Mouse (Mus musculus): ENCODE measurements around the gene Cdh23. TPM values are rescaled to one million over a fixed set of nuclear protein-coding genes. Genes with fewer than 3 reads are reported as not detected.

The Cdh23 gene
- polyA plus RNA-seq, 1 experiment: 0.19 TPM

DNA sequence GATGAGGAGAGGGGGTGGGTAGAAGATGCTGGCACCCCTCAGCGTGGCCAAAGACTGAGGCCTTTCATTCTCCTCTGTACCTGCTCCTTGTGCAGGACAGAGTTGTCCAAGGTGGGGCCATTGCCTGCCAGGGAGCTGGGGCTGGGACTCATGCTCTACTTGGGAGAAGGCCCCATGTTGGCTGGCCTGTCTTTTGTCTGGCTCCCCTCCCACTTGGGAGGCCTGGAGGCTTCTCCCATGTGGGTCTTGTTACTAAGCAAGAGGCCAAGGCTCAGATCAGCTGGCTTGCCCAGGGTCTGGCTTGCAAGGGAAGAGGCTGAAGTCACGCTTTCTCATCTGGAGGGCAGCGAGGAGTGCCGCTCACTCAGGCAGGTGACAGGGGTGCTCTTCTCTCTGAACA, 338.8 kb downstream of the Cdh23 start:
- Histone ChIP-seq H3K36me3 (ENCODE audit: control insufficient read depth, insufficient read depth) (no peaks in the 10 kb centered on the region), H3ac (ENCODE audit: control insufficient read depth, insufficient read length, low read depth) (no peak overlapping the region), H3K4me3 (ENCODE audit: insufficient read depth, poor library complexity, severe bottlenecking) (no peak overlapping the region), H3K79me3 (ENCODE audit: low read depth) (no peaks in the 10 kb centered on the region), H3K79me2 (ENCODE audit: control insufficient read depth, insufficient read depth) (no peaks in the 10 kb centered on the region), H3K27me3 (ENCODE audit: control insufficient read depth, insufficient read depth, insufficient read length) (no peaks in the 10 kb centered on the region)
- no peak for TF ChIP-seq FOSL1 (IDR thresholded peaks at IDR 0.05; ENCODE audit: insufficient read depth, low read length, poor library complexity, severe bottlenecking)
- no peak for TF ChIP-seq CEBPB (IDR thresholded peaks at IDR 0.05; ENCODE audit: low read depth)
- TF ChIP-seq MAX (IDR thresholded peaks at IDR 0.05): no peak
- TF ChIP-seq MYOG (IDR thresholded peaks at IDR 0.05; ENCODE audit: control insufficient read depth, extremely low read depth, insufficient read length): no peak
- TF ChIP-seq USF1 (IDR thresholded peaks at IDR 0.05; ENCODE audit: low read depth): no peak
- no peak for TF ChIP-seq CTCF (IDR thresholded peaks at IDR 0.05; ENCODE audit: control insufficient read depth, insufficient read depth, insufficient read length)
- no peak for TF ChIP-seq MYOD1 (IDR thresholded peaks at IDR 0.05; ENCODE audit: control insufficient read depth, insufficient read length, low read depth)

DNA sequence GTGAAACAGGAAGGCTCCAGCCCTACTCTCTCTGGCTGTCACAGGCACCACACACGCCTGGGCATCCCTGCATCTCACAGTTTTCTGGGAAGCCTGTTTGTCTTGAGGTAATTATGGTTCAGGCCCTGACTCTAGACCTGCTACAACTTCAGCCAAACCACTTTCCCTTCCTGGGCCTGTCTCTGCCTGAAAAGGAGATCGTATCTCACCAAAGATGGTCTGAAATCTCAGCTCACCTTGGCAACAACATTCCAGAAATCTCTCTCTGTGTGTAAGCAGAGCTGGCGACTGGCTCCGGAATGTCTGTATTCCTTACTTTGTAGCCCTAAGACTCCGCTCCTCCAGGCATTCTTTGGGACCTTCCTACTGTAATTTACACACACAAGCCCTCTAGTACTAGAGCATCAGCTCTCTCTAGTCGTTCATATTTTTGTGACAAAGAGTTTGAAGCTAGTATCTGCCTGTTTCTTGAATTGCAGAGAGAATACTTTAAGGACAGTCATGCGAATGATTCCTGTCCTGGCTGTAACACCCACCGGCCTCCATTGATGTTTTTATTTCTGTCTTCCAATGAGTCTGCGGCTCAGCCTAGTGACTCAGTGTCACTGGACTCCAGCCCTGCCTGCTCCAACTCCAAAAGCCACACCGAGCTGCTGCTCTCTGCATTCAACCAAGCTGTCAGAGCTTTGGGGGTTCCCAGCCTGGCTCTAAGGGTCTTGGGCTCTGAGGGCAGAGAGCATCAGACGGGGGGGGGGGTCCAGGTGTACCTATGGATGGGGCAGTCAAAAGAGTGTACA, 341.2 kb downstream of the Cdh23 start:
- TF ChIP-seq CTCF (IDR thresholded peaks at IDR 0.05; ENCODE audit: control insufficient read depth, insufficient read depth, insufficient read length) (no peak), FOSL1 (IDR thresholded peaks at IDR 0.05; ENCODE audit: insufficient read depth, low read length, poor library complexity, severe bottlenecking) (peak; percentile 23), CEBPB (IDR thresholded peaks at IDR 0.05; ENCODE audit: low read depth) (no peak)
- Histone ChIP-seq H3K27me3 (ENCODE audit: control insufficient read depth, insufficient read depth, insufficient read length) (no peaks in the 10 kb centered on the region), H3K79me2 (ENCODE audit: control insufficient read depth, insufficient read depth) (no peaks in the 10 kb centered on the region), H3K36me3 (ENCODE audit: control insufficient read depth, insufficient read depth) (no peaks in the 10 kb centered on the region), H3K79me3 (ENCODE audit: low read depth) (no peaks in the 10 kb centered on the region), H3ac (ENCODE audit: control insufficient read depth, insufficient read length, low read depth) (no peak overlapping the region), H3K4me3 (ENCODE audit: insufficient read depth, poor library complexity, severe bottlenecking) (no peak overlapping the region)

DNA sequence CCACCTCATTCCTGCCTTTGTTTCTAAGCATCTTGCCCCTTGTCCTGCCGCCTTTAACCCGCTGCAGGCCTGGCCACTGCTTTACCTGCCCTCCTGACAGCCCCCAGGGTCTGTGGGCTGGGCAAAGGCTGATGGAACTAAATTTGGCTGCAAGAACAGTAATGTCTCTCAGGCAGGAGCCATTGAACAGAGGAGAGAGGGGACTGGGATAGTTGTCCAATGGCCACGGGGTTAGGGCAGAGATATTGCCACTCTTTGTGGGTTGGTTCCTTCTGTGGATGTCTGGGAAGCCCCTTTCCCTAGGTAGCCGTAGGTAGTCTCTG, 342.3 kb downstream of the Cdh23 start:
- no peak overlapping the region for H3K4me3 ChIP-seq (ENCODE audit: insufficient read depth, poor library complexity, severe bottlenecking)
- no peak for TF ChIP-seq CEBPB (IDR thresholded peaks at IDR 0.05; ENCODE audit: low read depth)
- TF ChIP-seq USF1 (IDR thresholded peaks at IDR 0.05; ENCODE audit: low read depth): no peak
- TF ChIP-seq MAX (IDR thresholded peaks at IDR 0.05): no peak
- no peaks in the 10 kb centered on the region for H3K36me3 ChIP-seq (ENCODE audit: control insufficient read depth, insufficient read depth)
- no peaks in the 10 kb centered on the region for H3K79me2 ChIP-seq (ENCODE audit: control insufficient read depth, insufficient read depth)
- no peak overlapping the region for H3ac ChIP-seq (ENCODE audit: control insufficient read depth, insufficient read length, low read depth)
- no peaks in the 10 kb centered on the region for H3K27me3 ChIP-seq (ENCODE audit: control insufficient read depth, insufficient read depth, insufficient read length)
- H3K79me3 ChIP-seq (ENCODE audit: low read depth): no peaks in the 10 kb centered on the region

DNA sequence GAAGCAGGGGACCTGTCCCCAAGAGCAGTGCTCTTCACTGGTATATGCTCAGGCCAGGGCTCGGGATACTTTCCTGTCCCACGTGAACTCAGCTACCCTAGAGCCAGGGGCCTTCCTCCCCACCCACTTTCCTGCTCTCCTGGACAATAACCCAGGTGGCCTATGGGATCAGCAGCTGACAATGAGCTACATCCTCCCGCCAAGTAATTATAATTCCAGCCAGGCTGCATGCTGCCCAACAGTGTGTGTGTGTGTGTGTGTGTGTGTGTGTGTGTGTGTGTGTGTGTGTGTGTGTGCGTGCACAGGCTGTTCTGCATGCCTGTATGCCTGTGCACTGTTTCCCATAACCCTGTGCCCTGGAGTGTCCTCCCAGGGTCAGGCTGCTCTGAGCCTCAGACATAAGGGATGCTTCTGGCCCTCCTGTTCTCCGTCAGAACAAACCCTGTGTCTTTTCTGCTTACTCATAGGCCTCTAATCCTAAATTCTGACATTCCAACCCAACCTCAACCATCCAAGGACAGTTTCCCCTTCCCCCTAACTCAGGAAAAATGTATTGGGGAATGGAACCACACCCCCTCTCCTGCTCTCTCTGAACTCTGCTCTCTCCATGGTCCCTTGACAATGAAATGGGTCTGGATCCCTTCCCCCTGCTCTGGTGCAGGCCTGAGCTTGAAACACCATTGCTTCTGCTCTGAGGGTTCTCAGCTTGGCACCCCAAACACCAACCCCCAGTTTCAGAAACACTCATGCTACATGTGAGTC, 342.9 kb downstream of the Cdh23 start:
- no peaks in the 10 kb centered on the region for H3K36me3 ChIP-seq (ENCODE audit: control insufficient read depth, insufficient read depth)
- TF ChIP-seq USF1 (IDR thresholded peaks at IDR 0.05; ENCODE audit: low read depth): no peak
- no peak for TF ChIP-seq MYOG (IDR thresholded peaks at IDR 0.05; ENCODE audit: control insufficient read depth, extremely low read depth, insufficient read length)
- no peak for TF ChIP-seq CTCF (IDR thresholded peaks at IDR 0.05; ENCODE audit: control insufficient read depth, insufficient read depth, insufficient read length)
- TF ChIP-seq CEBPB (IDR thresholded peaks at IDR 0.05; ENCODE audit: low read depth): no peak
- TF ChIP-seq FOSL1 (IDR thresholded peaks at IDR 0.05; ENCODE audit: insufficient read depth, low read length, poor library complexity, severe bottlenecking): no peak
- TF ChIP-seq MYOD1 (IDR thresholded peaks at IDR 0.05; ENCODE audit: control insufficient read depth, insufficient read length, low read depth): no peak
- no peak for TF ChIP-seq MAX (IDR thresholded peaks at IDR 0.05)
- H3K79me2 ChIP-seq (ENCODE audit: control insufficient read depth, insufficient read depth): no peaks in the 10 kb centered on the region
- H3K4me3 ChIP-seq (ENCODE audit: insufficient read depth, poor library complexity, severe bottlenecking): no peak overlapping the region
- H3ac ChIP-seq (ENCODE audit: control insufficient read depth, insufficient read length, low read depth): no peak overlapping the region
- H3K79me3 ChIP-seq (ENCODE audit: low read depth): no peaks in the 10 kb centered on the region
- H3K27me3 ChIP-seq (ENCODE audit: control insufficient read depth, insufficient read depth, insufficient read length): no peaks in the 10 kb centered on the region

DNA sequence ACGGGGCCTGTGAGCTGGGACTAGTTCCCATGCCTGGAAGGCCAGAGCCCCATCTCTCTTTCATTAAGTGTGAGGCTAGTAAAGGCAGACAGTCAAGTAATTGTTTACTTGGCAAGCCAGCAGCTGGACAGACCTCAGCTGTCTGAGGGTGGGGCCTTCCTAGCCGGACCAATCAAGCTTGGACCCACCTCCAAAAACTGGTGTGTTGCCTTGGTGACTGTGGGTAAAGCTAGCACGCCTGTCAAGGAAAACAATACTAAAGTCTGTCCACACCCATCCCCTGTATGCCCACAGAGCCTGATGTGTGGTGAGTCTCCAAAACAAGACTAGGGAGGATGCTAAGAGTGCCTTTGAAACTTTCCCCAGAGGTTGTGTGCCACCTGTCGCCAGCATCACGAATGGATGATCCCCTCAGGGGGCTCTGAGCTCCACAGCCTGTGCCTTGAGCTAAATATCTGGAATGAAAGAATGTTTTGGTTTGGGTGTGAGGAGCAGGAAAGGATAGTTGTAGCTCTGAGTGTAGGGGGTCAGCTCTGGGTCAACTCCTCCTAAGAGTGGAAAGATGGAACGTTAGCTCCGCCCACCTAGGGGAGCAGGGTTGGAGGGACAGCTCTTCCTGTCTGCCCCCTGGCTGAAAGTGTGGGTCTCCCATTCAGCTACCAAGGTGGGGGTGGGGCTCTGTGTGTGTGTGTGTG, 344.4 kb downstream of the Cdh23 start:
- H3ac ChIP-seq (ENCODE audit: control insufficient read depth, insufficient read length, low read depth): no peak overlapping the region
- no peaks in the 10 kb centered on the region for H3K79me3 ChIP-seq (ENCODE audit: low read depth)
- no peaks in the 10 kb centered on the region for H3K27me3 ChIP-seq (ENCODE audit: control insufficient read depth, insufficient read depth, insufficient read length)
- no peaks in the 10 kb centered on the region for H3K36me3 ChIP-seq (ENCODE audit: control insufficient read depth, insufficient read depth)
- TF ChIP-seq CEBPB (IDR thresholded peaks at IDR 0.05; ENCODE audit: low read depth) (no peak), FOSL1 (IDR thresholded peaks at IDR 0.05; ENCODE audit: insufficient read depth, low read length, poor library complexity, severe bottlenecking) (no peak), MYOD1 (IDR thresholded peaks at IDR 0.05; ENCODE audit: control insufficient read depth, insufficient read length, low read depth) (peak; percentile 18), USF1 (IDR thresholded peaks at IDR 0.05; ENCODE audit: low read depth) (no peak)
- H3K79me2 ChIP-seq (ENCODE audit: control insufficient read depth, insufficient read depth): no peaks in the 10 kb centered on the region
- no peak overlapping the region for H3K4me3 ChIP-seq (ENCODE audit: insufficient read depth, poor library complexity, severe bottlenecking)

Data from C2C12 (cell line).